Mouse (Mus musculus): Measurements from ENCODE around the gene Tmem256. TPM values are rescaled to one million over a fixed set of nuclear protein-coding genes. Genes with fewer than 3 reads are reported as not detected.

Tmem256 gene
- polyA plus RNA-seq, 2 experiments, result 240 to 382 TPM

DNA sequence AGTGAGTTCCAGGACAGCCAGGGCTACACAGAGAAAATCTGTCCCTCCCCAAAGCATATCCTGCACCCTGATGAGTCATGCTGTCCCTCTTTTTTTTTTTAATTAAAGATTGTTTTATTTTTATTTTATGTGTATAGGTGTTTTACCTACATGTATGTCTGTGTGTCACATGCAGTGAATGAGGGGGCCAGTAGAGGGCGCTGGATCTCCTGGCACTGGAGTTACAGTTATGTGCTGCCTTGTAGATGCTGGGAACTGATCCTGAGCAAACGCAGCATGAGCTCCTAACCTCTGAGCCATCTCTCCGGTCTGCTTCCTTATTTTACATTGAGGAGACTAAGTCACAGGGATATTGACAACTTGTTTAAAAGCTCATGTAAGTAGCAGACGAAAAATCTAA, 44.8 kb downstream of the Tmem256 start:
- DNase-seq (ENCODE audit: low spot score), result no peak
- no peak overlapping the region for H3K9ac ChIP-seq (ENCODE audit: low read depth, low read length, severe bottlenecking)

DNA sequence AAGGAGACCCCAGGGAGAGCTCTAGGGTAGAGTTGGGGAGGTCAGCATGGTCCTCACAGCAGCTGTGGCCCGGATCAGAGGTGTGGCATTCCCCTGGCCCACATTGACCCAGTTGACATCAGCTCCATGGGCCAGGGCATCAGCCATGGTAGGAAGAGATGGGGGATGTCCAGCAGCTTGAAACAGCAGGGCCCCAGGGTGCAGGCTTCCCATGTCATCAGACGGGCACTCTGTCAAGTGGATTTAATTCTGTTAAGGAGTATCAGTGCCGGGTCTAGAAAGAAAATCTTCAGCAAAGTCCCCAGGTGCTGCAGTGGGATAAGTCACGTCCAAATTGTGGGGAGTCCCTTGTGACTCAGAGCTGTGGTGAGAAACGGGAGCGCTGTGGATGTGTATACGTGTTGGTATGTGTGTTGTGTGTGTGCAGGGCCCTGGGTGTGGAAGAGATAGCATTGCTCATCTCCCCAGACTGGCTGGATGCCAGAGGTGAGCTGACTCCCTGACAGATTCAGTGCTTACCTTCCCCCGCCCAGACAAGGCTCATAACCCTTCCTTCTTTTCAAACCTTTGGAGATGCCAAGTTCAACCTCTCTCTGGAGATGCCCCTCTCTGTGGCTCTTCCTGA, 45.3 kb downstream of the Tmem256 start:
- H3K27ac ChIP-seq (replicated peaks; ENCODE audit: low read depth, low read length), result no peak overlapping the region
- WGBS, result 87% methylated on average over 8 of the region's 8 CpGs
- H3K4me2 ChIP-seq (replicated peaks; ENCODE audit: low read depth, low read length, severe bottlenecking), result no peak overlapping the region
- ATAC-seq (ENCODE audit: low FRiP score, low read depth), result no peak
- TF ChIP-seq POLR2A (IDR thresholded peaks at IDR 0.05; ENCODE audit: borderline replicate concordance, extremely low read depth, insufficient read depth, insufficient read length), result no peak
- H3K9me3 ChIP-seq (ENCODE audit: control insufficient read depth, low read length), result no peaks in the 10 kb centered on the region
- no peak for DNase-seq (ENCODE audit: low spot score)
- peaks cover 18% of the 10 kb centered on the region for H3K4me1 ChIP-seq (ENCODE audit: control insufficient read depth, insufficient read depth, low read length)
- no peaks in the 10 kb centered on the region for H3K36me3 ChIP-seq (ENCODE audit: control insufficient read depth, insufficient read depth, low read length)
- H3K27me3 ChIP-seq (ENCODE audit: control insufficient read depth, insufficient read depth, low read length), result no peaks in the 10 kb centered on the region
- no peak overlapping the region for H3K4me3 ChIP-seq (replicated peaks; ENCODE audit: low read length)
- H3K9ac ChIP-seq (ENCODE audit: low read depth, low read length, severe bottlenecking), result no peak overlapping the region

More for the DNA sequence above, 44.8 kb downstream of the Tmem256 start:
- TF ChIP-seq POLR2A (IDR thresholded peaks at IDR 0.05; ENCODE audit: borderline replicate concordance, extremely low read depth, insufficient read depth, insufficient read length), result no peak
- Histone ChIP-seq H3K4me3 (replicated peaks; ENCODE audit: low read length) (no peak overlapping the region), H3K27ac (replicated peaks; ENCODE audit: low read depth, low read length) (no peak overlapping the region), H3K4me1 (ENCODE audit: control insufficient read depth, insufficient read depth, low read length) (peaks cover 19% of the 10 kb centered on the region), H3K4me2 (replicated peaks; ENCODE audit: low read depth, low read length, severe bottlenecking) (no peak overlapping the region), H3K9me3 (ENCODE audit: control insufficient read depth, low read length) (no peaks in the 10 kb centered on the region), H3K27me3 (ENCODE audit: control insufficient read depth, insufficient read depth, low read length) (no peaks in the 10 kb centered on the region), H3K36me3 (ENCODE audit: control insufficient read depth, insufficient read depth, low read length) (no peaks in the 10 kb centered on the region)
- 54% methylated on average over 4 of the region's 4 CpGs for WGBS
- no peak for ATAC-seq (ENCODE audit: low FRiP score, low read depth)

DNA sequence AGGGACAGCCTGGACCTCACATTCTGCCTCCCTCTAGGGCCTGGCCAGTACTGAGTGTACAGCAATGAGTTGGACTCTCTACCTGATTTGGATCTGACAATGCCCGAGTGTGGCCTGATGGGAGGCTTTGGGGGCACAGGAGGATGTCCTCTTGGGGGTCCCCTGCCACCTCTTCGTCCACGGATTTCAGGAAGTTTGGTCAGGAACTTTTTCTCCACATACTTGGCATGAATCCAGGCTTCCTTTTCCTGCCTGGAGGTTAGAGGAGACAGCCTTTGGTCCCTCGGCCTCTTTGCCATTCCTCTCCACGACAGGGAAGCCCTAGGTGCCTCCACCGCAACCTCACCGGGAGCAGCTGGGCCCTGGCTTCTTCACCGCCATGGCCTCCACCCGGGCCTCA, 45.9 kb downstream of the Tmem256 start:
- peaks cover 12% of the 10 kb centered on the region for H3K4me1 ChIP-seq (ENCODE audit: control insufficient read depth, insufficient read depth, low read length)
- H3K27ac ChIP-seq (replicated peaks; ENCODE audit: low read depth, low read length), result no peak overlapping the region
- H3K36me3 ChIP-seq (ENCODE audit: control insufficient read depth, insufficient read depth, low read length), result no peaks in the 10 kb centered on the region
- H3K9ac ChIP-seq (ENCODE audit: low read depth, low read length, severe bottlenecking), result no peak overlapping the region
- H3K9me3 ChIP-seq (ENCODE audit: control insufficient read depth, low read length), result no peaks in the 10 kb centered on the region
- DNase-seq (ENCODE audit: low spot score) (no peak), ATAC-seq (ENCODE audit: low FRiP score, low read depth) (no peak)
- no peak for TF ChIP-seq POLR2A (IDR thresholded peaks at IDR 0.05; ENCODE audit: borderline replicate concordance, extremely low read depth, insufficient read depth, insufficient read length)
- H3K4me2 ChIP-seq (replicated peaks; ENCODE audit: low read depth, low read length, severe bottlenecking), result no peak overlapping the region
- no peak overlapping the region for H3K4me3 ChIP-seq (replicated peaks; ENCODE audit: low read length)
- no peaks in the 10 kb centered on the region for H3K27me3 ChIP-seq (ENCODE audit: control insufficient read depth, insufficient read depth, low read length)
- WGBS, result 74% methylated on average over 9 of the region's 9 CpGs

DNA sequence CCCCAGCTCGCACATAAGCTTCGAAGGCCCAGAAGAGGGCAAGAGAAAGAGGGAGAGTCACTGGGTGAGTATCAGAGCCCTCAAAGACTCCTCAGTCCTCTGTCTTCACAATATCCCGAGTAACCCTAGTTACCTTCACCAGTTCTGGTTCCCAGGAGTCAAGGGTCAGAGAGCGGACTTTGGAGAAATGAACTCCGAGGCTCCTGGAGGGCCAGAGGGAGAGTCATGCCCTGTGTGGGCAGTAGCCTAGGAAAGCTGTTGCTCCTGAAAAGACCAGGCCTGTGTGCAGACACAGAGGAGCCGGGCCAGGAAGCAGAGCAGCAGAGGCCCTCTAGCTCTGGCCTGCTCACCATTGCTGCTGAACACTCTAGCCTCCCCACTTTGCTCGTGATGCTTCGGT, 46.3 kb downstream of the Tmem256 start:
- peaks cover 8% of the 10 kb centered on the region for H3K4me1 ChIP-seq (ENCODE audit: control insufficient read depth, insufficient read depth, low read length)
- no peak for DNase-seq (ENCODE audit: low spot score)
- H3K36me3 ChIP-seq (ENCODE audit: control insufficient read depth, insufficient read depth, low read length), result no peaks in the 10 kb centered on the region
- no peaks in the 10 kb centered on the region for H3K9me3 ChIP-seq (ENCODE audit: control insufficient read depth, low read length)
- H3K9ac ChIP-seq (ENCODE audit: low read depth, low read length, severe bottlenecking), result no peak overlapping the region
- H3K27me3 ChIP-seq (ENCODE audit: control insufficient read depth, insufficient read depth, low read length), result no peaks in the 10 kb centered on the region
- 84% methylated on average over 8 of the region's 8 CpGs for WGBS
- TF ChIP-seq POLR2A (IDR thresholded peaks at IDR 0.05; ENCODE audit: borderline replicate concordance, extremely low read depth, insufficient read depth, insufficient read length), result no peak
- no peak overlapping the region for H3K4me3 ChIP-seq (replicated peaks; ENCODE audit: low read length)
- no peak for ATAC-seq (ENCODE audit: low FRiP score, low read depth)
- no peak overlapping the region for H3K4me2 ChIP-seq (replicated peaks; ENCODE audit: low read depth, low read length, severe bottlenecking)
- no peak overlapping the region for H3K27ac ChIP-seq (replicated peaks; ENCODE audit: low read depth, low read length)

DNA sequence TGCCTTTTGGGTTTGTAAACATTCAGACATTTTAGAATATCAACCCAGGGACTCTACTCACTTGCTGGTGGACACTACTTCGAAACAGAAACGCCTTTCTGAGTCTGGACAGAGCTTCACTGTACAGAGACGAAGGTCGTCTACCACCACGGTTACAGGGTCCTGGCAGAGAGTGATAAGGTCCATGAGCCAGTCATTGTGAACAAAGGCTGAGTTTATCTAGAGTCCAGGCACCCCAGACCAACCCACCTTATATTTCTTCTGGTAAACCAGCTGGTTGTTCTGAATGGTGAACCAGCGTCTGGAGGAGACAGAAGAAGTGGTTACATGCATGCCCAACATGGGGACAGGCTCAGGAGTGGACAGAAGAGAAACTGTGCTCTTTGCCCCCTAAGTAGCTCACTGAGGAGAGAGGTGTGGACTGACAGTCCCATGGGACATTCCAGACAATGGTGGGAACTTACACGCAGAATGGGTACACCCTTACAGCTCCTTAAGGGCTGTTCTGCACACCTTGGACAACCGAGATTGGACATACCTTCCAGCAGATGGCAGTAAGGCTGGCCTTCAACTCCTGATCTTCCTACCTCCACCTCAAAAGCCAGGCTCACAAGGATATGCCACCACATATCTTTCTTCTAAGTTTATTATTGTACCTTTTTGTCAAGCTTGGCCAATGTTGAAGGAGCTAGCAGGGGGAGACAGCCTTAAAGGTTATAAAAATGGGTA, 48.8 kb downstream of the Tmem256 start:
- H3K27me3 ChIP-seq (ENCODE audit: control insufficient read depth, insufficient read depth, low read length), result no peaks in the 10 kb centered on the region
- H3K36me3 ChIP-seq (ENCODE audit: control insufficient read depth, insufficient read depth, low read length), result no peaks in the 10 kb centered on the region
- no peak overlapping the region for H3K4me3 ChIP-seq (replicated peaks; ENCODE audit: low read length)
- no peak for ATAC-seq (ENCODE audit: low FRiP score, low read depth)
- DNase-seq (ENCODE audit: low spot score), result no peak
- no peak overlapping the region for H3K4me2 ChIP-seq (replicated peaks; ENCODE audit: low read depth, low read length, severe bottlenecking)
- no peaks in the 10 kb centered on the region for H3K9me3 ChIP-seq (ENCODE audit: control insufficient read depth, low read length)
- no peak overlapping the region for H3K9ac ChIP-seq (ENCODE audit: low read depth, low read length, severe bottlenecking)
- H3K27ac ChIP-seq (replicated peaks; ENCODE audit: low read depth, low read length), result no peak overlapping the region
- no peaks in the 10 kb centered on the region for H3K4me1 ChIP-seq (ENCODE audit: control insufficient read depth, insufficient read depth, low read length)
- no peak for TF ChIP-seq POLR2A (IDR thresholded peaks at IDR 0.05; ENCODE audit: borderline replicate concordance, extremely low read depth, insufficient read depth, insufficient read length)
- WGBS, result 71% methylated on average over 8 of the region's 8 CpGs

Small RNAs within 50 kb of the gene (microRNA-seq; reads per million reads assigned to microRNA genes)
- not detected for gene Mir6924

Other genes starting within 250 kb of the Tmem256 start
Only the 30 nearest of the 42 such genes appear.
- gene Senp3, start 156.4 kb upstream of the Tmem256 start, polyA plus RNA-seq (2012; rRNA removed), result 172 and 297 TPM in 2 replicates
- 95.4 and 99.0 TPM in 2 replicates for gene Senp3, start 156.4 kb upstream of the Tmem256 start, polyA plus RNA-seq (2014; fragmentation: Nextera tagmentation; extraction: Ambion mirVana)
- gene Tnfsf13, start 152.7 kb upstream of the Tmem256 start, polyA plus RNA-seq (2012; rRNA removed), result 4.4 and 5.2 TPM in 2 replicates
- gene Tnfsf13, start 152.7 kb upstream of the Tmem256 start, polyA plus RNA-seq (2014; fragmentation: Nextera tagmentation; extraction: Ambion mirVana), result 0.77 and 0.98 TPM in 2 replicates
- gene Tnfsf12, start 142.7 kb upstream of the Tmem256 start, polyA plus RNA-seq (2012; rRNA removed), result 22.9 and 31.6 TPM in 2 replicates
- 13.7 and 15.2 TPM in 2 replicates for gene Tnfsf12, start 142.7 kb upstream of the Tmem256 start, polyA plus RNA-seq (2014; fragmentation: Nextera tagmentation; extraction: Ambion mirVana)
- gene Tnfsfm13, start 142.4 kb upstream of the Tmem256 start, polyA plus RNA-seq (2012; rRNA removed), result 3.8 and 6.9 TPM in 2 replicates
- gene Tnfsfm13, start 142.4 kb upstream of the Tmem256 start, polyA plus RNA-seq (2014; fragmentation: Nextera tagmentation; extraction: Ambion mirVana), result 5.9 and 6.6 TPM in 2 replicates
- 76.6 and 100 TPM in 2 replicates for gene Polr2a, start 79.9 kb upstream of the Tmem256 start, polyA plus RNA-seq (2012; rRNA removed)
- gene Polr2a, start 79.9 kb upstream of the Tmem256 start, polyA plus RNA-seq (2014; fragmentation: Nextera tagmentation; extraction: Ambion mirVana), result 40.7 and 45.3 TPM in 2 replicates
- gene Slc35g3, start 76.5 kb upstream of the Tmem256 start, polyA plus RNA-seq (2012; rRNA removed), result 0.14 and 0.23 TPM in 2 replicates
- 0.21 TPM in 1 of 2 replicates, not detected in the other for gene Slc35g3, start 76.5 kb upstream of the Tmem256 start, polyA plus RNA-seq (2014; fragmentation: Nextera tagmentation; extraction: Ambion mirVana)
- 12.8 and 14.3 TPM in 2 replicates for gene Zbtb4, start 72.6 kb upstream of the Tmem256 start, polyA plus RNA-seq (2012; rRNA removed)
- 4.1 and 5.0 TPM in 2 replicates for gene Zbtb4, start 72.6 kb upstream of the Tmem256 start, polyA plus RNA-seq (2014; fragmentation: Nextera tagmentation; extraction: Ambion mirVana)
- gene Chrnb1, start 42.6 kb upstream of the Tmem256 start, polyA plus RNA-seq (2012; rRNA removed), result 69.4 and 81.0 TPM in 2 replicates
- gene Chrnb1, start 42.6 kb upstream of the Tmem256 start, polyA plus RNA-seq (2014; fragmentation: Nextera tagmentation; extraction: Ambion mirVana), result 14.1 and 19.0 TPM in 2 replicates
- 17.2 and 17.5 TPM in 2 replicates for gene Fgf11, start 36.7 kb upstream of the Tmem256 start, polyA plus RNA-seq (2012; rRNA removed)
- 2.2 and 3.4 TPM in 2 replicates for gene Fgf11, start 36.7 kb upstream of the Tmem256 start, polyA plus RNA-seq (2014; fragmentation: Nextera tagmentation; extraction: Ambion mirVana)
- 1.8 TPM in 2 replicates for gene Tmem102, start 32.9 kb upstream of the Tmem256 start, polyA plus RNA-seq (2012; rRNA removed)
- 5.4 and 5.9 TPM in 2 replicates for gene Tmem102, start 32.9 kb upstream of the Tmem256 start, polyA plus RNA-seq (2014; fragmentation: Nextera tagmentation; extraction: Ambion mirVana)
- gene Gm39566, start 23.2 kb upstream of the Tmem256 start, polyA plus RNA-seq (2012; rRNA removed), result not detected in 2 replicates
- gene Gm39566, start 23.2 kb upstream of the Tmem256 start, polyA plus RNA-seq (2014; fragmentation: Nextera tagmentation; extraction: Ambion mirVana), result not detected in 2 replicates
- gene Spem2, start 20.0 kb upstream of the Tmem256 start, polyA plus RNA-seq (2012; rRNA removed), result not detected in 2 replicates
- gene Spem2, start 20.0 kb upstream of the Tmem256 start, polyA plus RNA-seq (2014; fragmentation: Nextera tagmentation; extraction: Ambion mirVana), result not detected in 2 replicates
- gene Spem1, start 16.3 kb upstream of the Tmem256 start, polyA plus RNA-seq (2012; rRNA removed), result 0.65 and 0.79 TPM in 2 replicates
- 0.18 TPM in 1 of 2 replicates, not detected in the other for gene Spem1, start 16.3 kb upstream of the Tmem256 start, polyA plus RNA-seq (2014; fragmentation: Nextera tagmentation; extraction: Ambion mirVana)
- gene Nlgn2, start 730 bp upstream of the Tmem256 start, polyA plus RNA-seq (2012; rRNA removed), result 96.0 and 123 TPM in 2 replicates
- gene Nlgn2, start 730 bp upstream of the Tmem256 start, polyA plus RNA-seq (2014; fragmentation: Nextera tagmentation; extraction: Ambion mirVana), result 11.1 and 13.4 TPM in 2 replicates
- 190 and 214 TPM in 2 replicates for gene Plscr3, start 7.9 kb downstream of the Tmem256 start, polyA plus RNA-seq (2012; rRNA removed)
- gene Plscr3, start 7.9 kb downstream of the Tmem256 start, polyA plus RNA-seq (2014; fragmentation: Nextera tagmentation; extraction: Ambion mirVana), result 137 and 140 TPM in 2 replicates
- 2.8 TPM in 2 replicates for gene Tnk1, start 20.2 kb downstream of the Tmem256 start, polyA plus RNA-seq (2012; rRNA removed)
- 3.2 and 3.3 TPM in 2 replicates for gene Tnk1, start 20.2 kb downstream of the Tmem256 start, polyA plus RNA-seq (2014; fragmentation: Nextera tagmentation; extraction: Ambion mirVana)
- gene Tmem95, start 39.5 kb downstream of the Tmem256 start, polyA plus RNA-seq (2012; rRNA removed), result not detected in 2 replicates
- not detected in 2 replicates for gene Tmem95, start 39.5 kb downstream of the Tmem256 start, polyA plus RNA-seq (2014; fragmentation: Nextera tagmentation; extraction: Ambion mirVana)
- gene Kctd11, start 42.9 kb downstream of the Tmem256 start, polyA plus RNA-seq (2012; rRNA removed), result 5.1 and 5.3 TPM in 2 replicates
- 6.0 and 6.5 TPM in 2 replicates for gene Kctd11, start 42.9 kb downstream of the Tmem256 start, polyA plus RNA-seq (2014; fragmentation: Nextera tagmentation; extraction: Ambion mirVana)
- 2.1 and 2.2 TPM in 2 replicates for gene Acap1, start 57.0 kb downstream of the Tmem256 start, polyA plus RNA-seq (2012; rRNA removed)
- 2.1 TPM in 2 replicates for gene Acap1, start 57.0 kb downstream of the Tmem256 start, polyA plus RNA-seq (2014; fragmentation: Nextera tagmentation; extraction: Ambion mirVana)
- 8.6 and 8.9 TPM in 2 replicates for gene 2810408A11Rik, start 62.5 kb downstream of the Tmem256 start, polyA plus RNA-seq (2012; rRNA removed)
- 8.9 and 12.3 TPM in 2 replicates for gene 2810408A11Rik, start 62.5 kb downstream of the Tmem256 start, polyA plus RNA-seq (2014; fragmentation: Nextera tagmentation; extraction: Ambion mirVana)
- gene Neurl4, start 62.6 kb downstream of the Tmem256 start, polyA plus RNA-seq (2012; rRNA removed), result 74.3 and 74.6 TPM in 2 replicates
- 11.4 and 15.0 TPM in 2 replicates for gene Neurl4, start 62.6 kb downstream of the Tmem256 start, polyA plus RNA-seq (2014; fragmentation: Nextera tagmentation; extraction: Ambion mirVana)
- 94.0 and 110 TPM in 2 replicates for gene Gps2, start 75.4 kb downstream of the Tmem256 start, polyA plus RNA-seq (2012; rRNA removed)
- gene Gps2, start 75.4 kb downstream of the Tmem256 start, polyA plus RNA-seq (2014; fragmentation: Nextera tagmentation; extraction: Ambion mirVana), result 67.3 and 74.4 TPM in 2 replicates
- 1,009 and 1,079 TPM in 2 replicates for gene Eif5a, start 83.4 kb downstream of the Tmem256 start, polyA plus RNA-seq (2012; rRNA removed)
- gene Eif5a, start 83.4 kb downstream of the Tmem256 start, polyA plus RNA-seq (2014; fragmentation: Nextera tagmentation; extraction: Ambion mirVana), result 1,556 and 1,603 TPM in 2 replicates
- gene Ybx2, start 97.3 kb downstream of the Tmem256 start, polyA plus RNA-seq (2012; rRNA removed), result 70.1 and 92.8 TPM in 2 replicates
- 7.2 and 10.2 TPM in 2 replicates for gene Ybx2, start 97.3 kb downstream of the Tmem256 start, polyA plus RNA-seq (2014; fragmentation: Nextera tagmentation; extraction: Ambion mirVana)
- 31.0 and 40.4 TPM in 2 replicates for gene Slc2a4, start 109.7 kb downstream of the Tmem256 start, polyA plus RNA-seq (2012; rRNA removed)
- 19.3 and 20.9 TPM in 2 replicates for gene Slc2a4, start 109.7 kb downstream of the Tmem256 start, polyA plus RNA-seq (2014; fragmentation: Nextera tagmentation; extraction: Ambion mirVana)
- 6.3 and 8.7 TPM in 2 replicates for gene Cldn7, start 126.3 kb downstream of the Tmem256 start, polyA plus RNA-seq (2012; rRNA removed)
- gene Cldn7, start 126.3 kb downstream of the Tmem256 start, polyA plus RNA-seq (2014; fragmentation: Nextera tagmentation; extraction: Ambion mirVana), result 6.1 and 7.6 TPM in 2 replicates
- gene Ctdnep1, start 142.6 kb downstream of the Tmem256 start, polyA plus RNA-seq (2012; rRNA removed), result 117 and 125 TPM in 2 replicates
- gene Ctdnep1, start 142.6 kb downstream of the Tmem256 start, polyA plus RNA-seq (2014; fragmentation: Nextera tagmentation; extraction: Ambion mirVana), result 38.3 and 40.1 TPM in 2 replicates
- gene Elp5, start 144.0 kb downstream of the Tmem256 start, polyA plus RNA-seq (2012; rRNA removed), result 101 and 111 TPM in 2 replicates
- gene Elp5, start 144.0 kb downstream of the Tmem256 start, polyA plus RNA-seq (2014; fragmentation: Nextera tagmentation; extraction: Ambion mirVana), result 118 and 122 TPM in 2 replicates
- 431 and 477 TPM in 2 replicates for gene Gabarap, start 152.6 kb downstream of the Tmem256 start, polyA plus RNA-seq (2012; rRNA removed)
- 574 and 593 TPM in 2 replicates for gene Gabarap, start 152.6 kb downstream of the Tmem256 start, polyA plus RNA-seq (2014; fragmentation: Nextera tagmentation; extraction: Ambion mirVana)
- gene Phf23, start 157.3 kb downstream of the Tmem256 start, polyA plus RNA-seq (2012; rRNA removed), result 66.7 and 69.2 TPM in 2 replicates
- 51.7 and 60.5 TPM in 2 replicates for gene Phf23, start 157.3 kb downstream of the Tmem256 start, polyA plus RNA-seq (2014; fragmentation: Nextera tagmentation; extraction: Ambion mirVana)